Mouse (Mus musculus) liver, embryonic 15.5 days (tissue): ENCODE measurements around the gene 4933424G06Rik. TPM values are rescaled to one million over a fixed set of nuclear protein-coding genes. Genes with fewer than 3 reads are reported as not detected.
A peak's percentile ranks its signal among the peaks of the same experiment; 100 is the strongest.

ENCODE experiments used
- ATAC-seq: fragments of 200-750 bp; cut with Nextera tagmentation; 2 replicates; pipeline ENCODE4 v1.8.0; 2017; ENCODE audit warnings: moderate number of reproducible peaks, mild to moderate bottlenecking, moderate library complexity; ENCODE audit not compliant: insufficient read depth
- H3K27ac ChIP-seq: fragments of 300-500 bp; sonication (generic); replicated peaks from 2 replicates; pipeline ENCODE4 v1.5.1; 2015; ENCODE audit warnings: mild to moderate bottlenecking, inconsistent platforms
- H3K27me3 ChIP-seq: fragments of 300-500 bp; sonication (generic); 2 replicates; pipeline ENCODE4 v1.6.1; 2015; ENCODE audit warnings: mild to moderate bottlenecking, inconsistent platforms
- H3K36me3 ChIP-seq: fragments of 300-500 bp; sonication (generic); replicated peaks from 2 replicates; pipeline ENCODE4 v1.6.1; 2015; ENCODE audit warnings: moderate library complexity, mild to moderate bottlenecking, inconsistent platforms
- H3K4me1 ChIP-seq: fragments of 300-500 bp; sonication (generic); replicated peaks from 2 replicates; pipeline ENCODE4 v1.6.1; 2015; ENCODE audit warnings: inconsistent platforms
- H3K4me2 ChIP-seq: fragments of 300-500 bp; sonication (generic); 2 replicates; pipeline ENCODE4 v1.6.1; 2015; ENCODE audit warnings: moderate library complexity, mild to moderate bottlenecking, inconsistent platforms
- H3K4me3 ChIP-seq: fragments of 300-500 bp; sonication (generic); replicated peaks from 2 replicates; pipeline ENCODE4 v1.5.1; 2015; ENCODE audit warnings: mild to moderate bottlenecking, inconsistent platforms
- H3K9ac ChIP-seq: fragments of 300-500 bp; sonication (generic); 2 replicates; pipeline ENCODE4 v1.6.1; 2015; ENCODE audit warnings: moderate library complexity, mild to moderate bottlenecking, inconsistent platforms
- H3K9me3 ChIP-seq: fragments of 300-500 bp; sonication (generic); replicated peaks from 2 replicates; pipeline ENCODE4 v1.6.1; 2016; ENCODE audit warnings: inconsistent platforms
- WGBS: fragments of 180-500 bp; shearing (Covaris S2); methylation state at CpG from one replicate; pipeline ENCODE4 v1.1.7; 2015; ENCODE audit warnings: mixed read lengths; ENCODE audit not compliant: insufficient replicate concordance; 5-methylcytosine and 5-hydroxymethylcytosine counted together
- polyA plus RNA-seq: library from polyadenylated mRNA; unstranded; fragments of >200 nt; fragmentation: Nextera tagmentation; extraction: Ambion mirVana; gene quantifications from 2 replicates; pipeline ENCODE4 v1.2.1, GENCODE M21; 2015

4933424G06Rik gene
- polyA plus RNA-seq, 1 experiment from 2014 or later = not detected

GRCm38 (mm10) chr1:36683810-36684467 is 26.0 kb upstream of the 4933424G06Rik start:
- no peak overlapping the region for H3K9ac ChIP-seq
- H3K9me3 ChIP-seq = no peaks in the 10 kb centered on the region
- 12% methylated on average over 13 of the region's 13 CpGs for WGBS
- no peaks in the 10 kb centered on the region for H3K36me3 ChIP-seq
- H3K4me3 ChIP-seq = no peak overlapping the region
- no peaks in the 10 kb centered on the region for H3K27me3 ChIP-seq
- H3K27ac ChIP-seq = no peak overlapping the region
- no peak overlapping the region for H3K4me2 ChIP-seq
- ATAC-seq = no peak
- H3K4me1 ChIP-seq = peaks cover 5% of the 10 kb centered on the region; the same call in 1 of the 2 replicates

- H3K4me2 ChIP-seq = peak overlapping the region; percentile 78
- H3K9ac ChIP-seq = peak overlapping the region; percentile 29; the same call in 1 of the 2 replicates
- peaks cover 17% of the 10 kb centered on the region for H3K4me1 ChIP-seq
- no peaks in the 10 kb centered on the region for H3K9me3 ChIP-seq
- WGBS = 58% methylated on average over 11 of the region's 11 CpGs
- ATAC-seq = no peak; the same call in 1 of the 2 replicates
- peak overlapping the region; percentile 73 for H3K4me3 ChIP-seq
- peak overlapping the region; percentile 39 for H3K27ac ChIP-seq
- peaks cover 26% of the 10 kb centered on the region for H3K36me3 ChIP-seq
- no peaks in the 10 kb centered on the region for H3K27me3 ChIP-seq
Observed at GRCm38 (mm10) chr1:36690671-36691235, 19.2 kb upstream of the 4933424G06Rik start.

GRCm38 (mm10) chr1:36691271-36692155 is 18.4 kb upstream of the 4933424G06Rik start, which contains the start of gene Cox5b:
Cox5b (plus strand) TSS chr1:36691449.
- no peaks in the 10 kb centered on the region for H3K27me3 ChIP-seq
- no peaks in the 10 kb centered on the region for H3K9me3 ChIP-seq
- ATAC-seq = peak; percentile 96
- peak within 1 kb of the TSS; percentile 74 for H3K9ac ChIP-seq
- peak within 1 kb of the TSS; percentile 78 for H3K4me2 ChIP-seq
- H3K4me1 ChIP-seq = peaks cover 17% of the 10 kb centered on the region
- peak within 1 kb of the TSS; percentile 73 for H3K4me3 ChIP-seq
- H3K36me3 ChIP-seq = peaks cover 26% of the 10 kb centered on the region
- peak within 1 kb of the TSS; percentile 59 for H3K27ac ChIP-seq
- WGBS = under 1% methylated on average over 68 of the region's 68 CpGs

GRCm38 (mm10) chr1:36694871-36695270 is 15.1 kb upstream of the 4933424G06Rik start:
- Histone ChIP-seq H3K4me3 (no peak overlapping the region), H3K4me2 (no peak overlapping the region), H3K27ac (no peak overlapping the region), H3K27me3 (no peaks in the 10 kb centered on the region), H3K4me1 (peaks cover 17% of the 10 kb centered on the region), H3K9ac (no peak overlapping the region), H3K9me3 (no peaks in the 10 kb centered on the region), H3K36me3 (peaks cover 37% of the 10 kb centered on the region)
- ATAC-seq = no peak
- 71% methylated on average over 6 of the region's 6 CpGs for WGBS

- Histone ChIP-seq H3K36me3 (peaks cover 53% of the 10 kb centered on the region), H3K9ac (no peak overlapping the region), H3K4me2 (no peak overlapping the region), H3K4me3 (no peak overlapping the region), H3K27ac (no peak overlapping the region), H3K4me1 (peaks cover 11% of the 10 kb centered on the region), H3K27me3 (no peaks in the 10 kb centered on the region), H3K9me3 (no peaks in the 10 kb centered on the region)
- 72% methylated on average over 6 of the region's 6 CpGs for WGBS
- no peak for ATAC-seq
Observed at GRCm38 (mm10) chr1:36696411-36696810, 13.5 kb upstream of the 4933424G06Rik start.

- Histone ChIP-seq H3K4me2 (no peak overlapping the region), H3K4me1 (peaks cover 10% of the 10 kb centered on the region), H3K27ac (no peak overlapping the region), H3K9ac (no peak overlapping the region), H3K36me3 (peaks cover 59% of the 10 kb centered on the region), H3K27me3 (no peaks in the 10 kb centered on the region), H3K9me3 (no peaks in the 10 kb centered on the region), H3K4me3 (no peak overlapping the region)
- WGBS = 66% methylated on average over 5 of the region's 5 CpGs
- ATAC-seq = no peak
Observed at GRCm38 (mm10) chr1:36697030-36697429, 12.9 kb upstream of the 4933424G06Rik start.

- Histone ChIP-seq H3K27ac (no peak overlapping the region), H3K9ac (no peak overlapping the region)
Observed at GRCm38 (mm10) chr1:36707166-36707565, 2.8 kb upstream of the 4933424G06Rik start.

GRCm38 (mm10) chr1:36707797-36708196 is 2.2 kb upstream of the 4933424G06Rik start:
- Histone ChIP-seq H3K4me1 (peaks cover 30% of the 10 kb centered on the region), H3K27me3 (no peaks in the 10 kb centered on the region), H3K9ac (no peak overlapping the region; the same call in 1 of the 2 replicates), H3K4me2 (0 out of 2 replicates have a peak overlapping the region, but pooled peaks have one; percentile 88), H3K9me3 (no peaks in the 10 kb centered on the region), H3K27ac (no peak overlapping the region), H3K36me3 (peaks cover 48% of the 10 kb centered on the region), H3K4me3 (no peak overlapping the region)
- ATAC-seq = no peak
- 74% methylated on average over 3 of the region's 3 CpGs for WGBS

More at GRCm38 (mm10) chr1:36707166-36707565, 2.8 kb upstream of the 4933424G06Rik start:
- Histone ChIP-seq H3K9me3 (no peaks in the 10 kb centered on the region), H3K36me3 (peaks cover 54% of the 10 kb centered on the region), H3K4me1 (peaks cover 30% of the 10 kb centered on the region), H3K4me2 (no peak overlapping the region), H3K27me3 (no peaks in the 10 kb centered on the region), H3K4me3 (no peak overlapping the region)
- no peak for ATAC-seq
- WGBS = 69% methylated on average over 2 of the region's 2 CpGs

GRCm38 (mm10) chr1:36708626-36709025 is 1.3 kb upstream of the 4933424G06Rik start:
- Histone ChIP-seq H3K9me3 (no peaks in the 10 kb centered on the region), H3K36me3 (peaks cover 40% of the 10 kb centered on the region), H3K27me3 (no peaks in the 10 kb centered on the region), H3K4me2 (peak overlapping the region; percentile 88), H3K27ac (peak overlapping the region; percentile 80), H3K9ac (peak overlapping the region; percentile 89), H3K4me1 (peaks cover 30% of the 10 kb centered on the region), H3K4me3 (peak overlapping the region; percentile 85)
- whole genome bisulfite sequencing = 71% methylated on average over 1 of the region's 1 CpGs
- no peak for ATAC-seq

GRCm38 (mm10) chr1:36709055-36709853 is 695 bp upstream of the 4933424G06Rik start:
- H3K27me3 ChIP-seq = no peaks in the 10 kb centered on the region
- H3K9me3 ChIP-seq = no peaks in the 10 kb centered on the region
- under 1% methylated on average over 33 of the region's 33 CpGs for WGBS
- peak; percentile 66 for ATAC-seq
- H3K9ac ChIP-seq = peak overlapping the region; percentile 89
- peaks cover 35% of the 10 kb centered on the region for H3K36me3 ChIP-seq
- H3K27ac ChIP-seq = peak overlapping the region; percentile 80
- peak overlapping the region; percentile 85 for H3K4me3 ChIP-seq
- peaks cover 30% of the 10 kb centered on the region for H3K4me1 ChIP-seq
- H3K4me2 ChIP-seq = peak overlapping the region; percentile 88
